Mouse (Mus musculus) hindbrain, embryonic 14.5 days (tissue): ENCODE data around the gene Shkbp1. TPM values are rescaled to one million over a fixed set of nuclear protein-coding genes. Genes with fewer than 3 reads are reported as not detected.

ENCODE experiments used
- ATAC-seq: fragments of 200-750 bp; cut with Nextera tagmentation; 2 replicates; pipeline ENCODE4 v1.8.0; 2017; ENCODE audit warnings: moderate number of reproducible peaks, mild to moderate bottlenecking, moderate TSS enrichment, moderate library complexity; ENCODE audit not compliant: low FRiP score
- DNase-seq: peaks from one replicate; pipeline ENCODE4 v3.0.0-alpha.2; 2015; ENCODE audit warnings: low spot score
- H3K27ac ChIP-seq: fragments of 300-500 bp; sonication (generic); 2 replicates; pipeline ENCODE4 v1.5.1; 2014; ENCODE audit warnings: mild to moderate bottlenecking, moderate library complexity
- H3K27me3 ChIP-seq: fragments of 300-500 bp; sonication (generic); 2 replicates; pipeline ENCODE4 v1.6.1; 2014; ENCODE audit warnings: mild to moderate bottlenecking, low read length, mixed read lengths; ENCODE audit not compliant: control insufficient read depth, insufficient read depth
- H3K36me3 ChIP-seq: fragments of 300-500 bp; sonication (generic); replicated peaks from 2 replicates; pipeline ENCODE4 v1.6.1; 2014; ENCODE audit not compliant: control insufficient read depth, insufficient read depth
- H3K4me1 ChIP-seq: fragments of 300-500 bp; sonication (generic); replicated peaks from 2 replicates; pipeline ENCODE4 v1.6.1; 2014; ENCODE audit warnings: antibody characterized with exemption, low read length, mixed read lengths; ENCODE audit not compliant: control insufficient read depth, insufficient read depth
- H3K4me2 ChIP-seq: fragments of 300-500 bp; sonication (generic); replicated peaks from 2 replicates; pipeline ENCODE4 v1.6.1; 2014; ENCODE audit warnings: mild to moderate bottlenecking, moderate library complexity
- H3K4me3 ChIP-seq: fragments of 300-500 bp; sonication (generic); replicated peaks from 2 replicates; pipeline ENCODE4 v1.5.1; 2014; ENCODE audit warnings: mild to moderate bottlenecking, low read length
- H3K9ac ChIP-seq: fragments of 300-500 bp; sonication (generic); 2 replicates; pipeline ENCODE4 v1.6.1; 2014
- H3K9me3 ChIP-seq: fragments of 300-500 bp; sonication (generic); 2 replicates; pipeline ENCODE4 v1.6.1; 2016; ENCODE audit warnings: low read length; ENCODE audit not compliant: control insufficient read depth
- WGBS: fragments of 180-500 bp; shearing (Covaris S2); extraction: QIAGEN DNeasy Blood & Tissue Kit; methylation state at CpG from one replicate; pipeline ENCODE4 v1.1.7; 2014; 5-methylcytosine and 5-hydroxymethylcytosine counted together
- polyA plus RNA-seq: library from polyadenylated mRNA; unstranded; fragments of >200 nt; fragmentation: Nextera tagmentation; extraction: Ambion mirVana; gene quantifications from 2 replicates; pipeline ENCODE4 v1.2.1, GENCODE M21; 2014

Shkbp1 gene
- polyA plus RNA-seq, 1 experiment from 2014 or later, result 34.6 TPM

DNA sequence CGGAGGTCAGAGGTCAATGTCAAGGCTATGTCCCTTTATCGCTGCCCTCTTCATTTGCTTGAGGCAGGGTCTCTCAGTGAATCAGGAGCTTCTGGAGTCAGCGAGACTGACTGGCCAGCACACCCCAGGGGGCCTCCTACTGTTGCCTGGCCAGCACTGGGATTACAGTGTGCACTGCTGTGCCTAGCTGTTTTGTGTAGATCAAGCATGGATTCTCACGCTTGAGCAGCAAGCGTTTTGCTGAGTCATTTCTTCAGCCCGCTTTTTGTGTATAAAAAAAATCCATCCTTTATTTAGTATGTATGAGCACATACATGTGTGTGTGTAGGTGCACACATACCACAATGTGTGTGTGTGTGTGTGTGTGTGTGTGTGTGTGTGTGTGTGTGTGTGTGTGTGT is 33.4 kb upstream of the Shkbp1 start:
- ATAC-seq, result no peak
- Histone ChIP-seq H3K9me3 (no peaks in the 10 kb centered on the region), H3K4me2 (no peak overlapping the region), H3K4me3 (no peak overlapping the region), H3K27ac (no peak overlapping the region), H3K27me3 (peaks cover 35% of the 10 kb centered on the region), H3K36me3 (peaks cover 10% of the 10 kb centered on the region; the same call in 1 of the 2 replicates), H3K9ac (no peak overlapping the region), H3K4me1 (no peaks in the 10 kb centered on the region)
- no peak for DNase-seq
- WGBS, result 62% methylated on average over 6 of the region's 6 CpGs

DNA sequence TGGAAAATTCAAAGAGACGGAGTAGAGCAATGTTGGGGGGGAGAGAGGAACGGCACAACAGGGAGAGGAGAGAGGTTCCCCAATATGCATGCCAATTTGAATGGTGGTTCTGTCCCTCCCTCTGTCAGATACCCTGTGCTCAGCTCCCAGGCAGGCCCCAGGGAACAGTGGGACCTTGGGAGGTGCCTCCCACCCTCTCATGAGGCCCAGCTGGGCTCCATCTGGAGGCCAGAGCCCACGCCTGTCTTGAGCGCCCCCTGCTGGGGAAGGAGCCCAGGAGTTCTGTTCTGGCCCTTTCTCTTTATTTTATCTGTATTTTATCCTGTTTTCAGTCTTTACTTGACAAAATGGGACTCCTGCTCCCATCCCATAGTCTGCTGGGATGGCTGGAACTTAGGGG is 28.9 kb upstream of the Shkbp1 start:
- no peaks in the 10 kb centered on the region for H3K9me3 ChIP-seq
- no peak overlapping the region for H3K9ac ChIP-seq
- no peak; the same call in 1 of the 2 replicates for ATAC-seq
- 39% methylated on average over 4 of the region's 4 CpGs for WGBS
- peaks cover 4% of the 10 kb centered on the region; the same call in 1 of the 2 replicates for H3K27me3 ChIP-seq
- no peaks in the 10 kb centered on the region for H3K4me1 ChIP-seq
- H3K27ac ChIP-seq, result no peak overlapping the region
- no peak overlapping the region for H3K4me3 ChIP-seq
- DNase-seq, result no peak
- no peaks in the 10 kb centered on the region for H3K36me3 ChIP-seq
- no peak overlapping the region for H3K4me2 ChIP-seq

DNA sequence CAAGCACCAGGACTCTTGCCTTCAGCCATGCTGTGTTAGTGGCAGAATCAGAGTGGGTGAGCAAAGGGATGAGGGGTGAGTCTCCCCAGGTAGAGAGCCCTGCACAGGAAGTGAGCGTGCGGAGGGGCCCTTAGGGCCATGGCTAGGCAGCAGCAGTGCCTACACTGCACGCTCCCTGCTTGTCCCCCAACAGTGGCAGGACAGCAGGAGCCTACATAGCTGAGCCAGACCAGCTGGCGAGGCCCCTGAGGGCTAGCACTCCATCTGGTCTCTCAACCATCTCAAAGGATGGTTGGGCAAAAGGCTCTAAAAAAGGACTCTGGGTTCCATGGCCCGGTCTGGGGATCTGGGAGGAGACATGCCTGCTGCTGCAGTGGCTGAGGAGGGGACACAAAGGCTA is 28.3 kb upstream of the Shkbp1 start:
- Histone ChIP-seq H3K4me1 (no peaks in the 10 kb centered on the region), H3K9ac (no peak overlapping the region), H3K4me3 (no peak overlapping the region), H3K9me3 (no peaks in the 10 kb centered on the region), H3K4me2 (no peak overlapping the region), H3K27me3 (peaks cover 4% of the 10 kb centered on the region; the same call in 1 of the 2 replicates), H3K36me3 (no peaks in the 10 kb centered on the region), H3K27ac (no peak overlapping the region)
- 63% methylated on average over 5 of the region's 5 CpGs for WGBS
- DNase-seq (no peak), ATAC-seq (no peak)

DNA sequence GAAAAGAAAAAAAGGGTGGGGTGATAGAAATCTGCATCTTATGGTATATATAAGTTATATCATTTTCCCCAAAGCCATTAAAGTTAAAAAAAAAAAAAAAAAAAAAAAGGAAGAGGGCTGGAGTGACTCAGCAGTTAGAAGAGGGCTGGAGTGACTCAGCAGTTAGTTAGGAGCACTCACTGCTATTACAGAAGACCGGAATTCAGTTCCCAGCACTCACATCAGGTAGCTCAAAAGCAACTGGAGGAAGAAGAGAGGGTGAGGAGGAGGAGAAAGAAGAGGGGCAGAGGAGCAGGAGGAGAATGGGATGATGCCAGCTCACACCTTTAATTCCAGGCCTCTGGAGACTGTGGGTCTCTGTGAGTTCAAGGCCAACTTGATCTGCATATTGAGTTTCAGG is 27.4 kb upstream of the Shkbp1 start:
- ATAC-seq (no peak), DNase-seq (no peak)
- Histone ChIP-seq H3K36me3 (no peaks in the 10 kb centered on the region), H3K27me3 (peaks cover 4% of the 10 kb centered on the region; the same call in 1 of the 2 replicates), H3K4me3 (no peak overlapping the region), H3K9me3 (no peaks in the 10 kb centered on the region), H3K4me2 (no peak overlapping the region), H3K4me1 (no peaks in the 10 kb centered on the region), H3K9ac (no peak overlapping the region), H3K27ac (no peak overlapping the region)
- WGBS, result 92% methylated on average over 1 of the region's 1 CpGs

DNA sequence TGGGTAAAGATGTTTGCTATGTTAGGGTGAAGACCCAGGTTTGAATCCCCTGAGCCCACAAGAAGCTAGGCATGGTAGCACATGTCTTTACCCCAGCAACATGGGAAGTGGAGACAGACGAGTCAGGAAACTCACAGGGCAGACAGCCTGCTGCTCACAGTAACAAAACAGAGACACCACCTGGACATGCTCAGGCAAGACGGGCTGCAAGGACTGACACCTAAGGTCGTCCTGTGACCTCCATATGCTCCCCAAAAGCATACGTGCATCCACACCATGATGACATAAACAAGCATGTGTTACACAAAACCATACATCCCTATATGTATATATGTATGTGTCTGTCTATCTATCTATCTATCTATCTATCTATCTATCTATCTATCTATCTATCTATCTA is 25.7 kb upstream of the Shkbp1 start:
- no peaks in the 10 kb centered on the region for H3K4me1 ChIP-seq
- H3K36me3 ChIP-seq, result no peaks in the 10 kb centered on the region
- WGBS, result 60% methylated on average over 4 of the region's 4 CpGs
- DNase-seq (no peak), ATAC-seq (no peak)
- H3K4me2 ChIP-seq, result no peak overlapping the region
- no peaks in the 10 kb centered on the region for H3K9me3 ChIP-seq
- H3K27me3 ChIP-seq, result peaks cover 18% of the 10 kb centered on the region
- H3K4me3 ChIP-seq, result no peak overlapping the region
- H3K9ac ChIP-seq, result no peak overlapping the region
- H3K27ac ChIP-seq, result no peak overlapping the region

DNA sequence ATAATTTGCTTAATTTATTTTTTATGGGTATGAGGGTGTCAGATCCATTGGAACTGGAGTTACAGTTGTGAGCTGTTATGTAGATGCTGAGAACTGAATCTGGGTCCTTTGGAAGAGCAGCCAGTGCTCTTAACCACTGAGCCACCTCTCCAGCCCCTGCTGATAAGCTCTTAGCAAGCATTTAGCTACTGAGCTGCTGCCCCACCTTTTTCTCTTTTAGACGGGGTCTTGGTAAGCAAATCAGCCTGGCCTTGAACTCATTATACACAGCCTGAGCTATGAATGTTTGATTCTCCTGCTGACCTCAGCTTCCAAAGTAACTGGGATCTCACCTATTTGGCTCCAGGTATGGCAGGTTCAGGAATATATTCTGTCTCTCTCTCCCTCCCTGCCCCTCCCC is 25.2 kb upstream of the Shkbp1 start:
- no peak overlapping the region for H3K4me2 ChIP-seq

DNA sequence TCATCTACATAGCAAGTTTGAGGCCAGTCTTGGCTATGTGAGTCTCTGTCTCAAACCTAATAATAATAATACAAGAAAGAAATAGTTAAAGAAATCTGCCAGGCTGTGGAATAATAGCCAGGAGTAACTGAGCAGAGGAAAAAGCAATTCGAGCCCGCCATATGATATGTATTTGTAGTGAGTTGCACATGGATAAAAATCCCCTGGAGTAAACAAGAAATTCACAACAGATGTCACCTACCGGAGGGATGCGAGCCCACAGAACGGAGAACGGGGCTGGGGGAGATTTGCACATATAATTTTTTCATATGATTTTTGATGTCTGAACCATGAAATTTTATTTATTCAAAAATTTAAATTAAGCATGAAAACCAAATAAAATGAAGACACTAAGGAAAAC is 24.0 kb upstream of the Shkbp1 start:
- Histone ChIP-seq H3K27me3 (peaks cover 33% of the 10 kb centered on the region), H3K4me3 (no peak overlapping the region), H3K4me2 (no peak overlapping the region), H3K9ac (no peak overlapping the region), H3K4me1 (no peaks in the 10 kb centered on the region), H3K9me3 (no peaks in the 10 kb centered on the region), H3K36me3 (no peaks in the 10 kb centered on the region), H3K27ac (no peak overlapping the region)
- DNase-seq, result no peak
- ATAC-seq, result no peak
- 59% methylated on average over 6 of the region's 6 CpGs for WGBS

More for the DNA sequence above, 25.2 kb upstream of the Shkbp1 start:
- no peak for DNase-seq
- Histone ChIP-seq H3K27me3 (peaks cover 23% of the 10 kb centered on the region), H3K27ac (no peak overlapping the region), H3K9ac (no peak overlapping the region), H3K9me3 (no peaks in the 10 kb centered on the region), H3K36me3 (no peaks in the 10 kb centered on the region), H3K4me3 (no peak overlapping the region), H3K4me1 (no peaks in the 10 kb centered on the region)
- ATAC-seq, result no peak
- 29% methylated on average over 1 of the region's 1 CpGs for WGBS

DNA sequence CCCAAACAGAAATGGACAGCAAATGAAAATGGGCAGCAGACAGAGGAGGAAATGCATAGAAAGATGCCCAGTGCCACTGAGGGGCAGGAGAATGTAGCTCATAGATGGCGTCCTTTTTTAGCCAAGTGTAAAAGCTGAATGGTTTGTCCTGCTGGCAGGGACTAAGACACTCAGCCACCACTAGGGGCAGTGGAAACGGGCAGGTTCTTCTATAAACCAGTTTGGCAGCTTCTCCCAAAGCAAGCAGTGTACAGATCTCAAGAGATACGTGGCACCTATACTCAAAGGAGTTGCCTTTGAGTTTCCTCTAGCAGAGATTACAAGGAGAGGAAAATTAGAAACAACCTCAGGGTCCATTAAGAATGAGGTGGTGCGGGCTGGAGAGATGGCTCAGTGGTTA is 22.6 kb upstream of the Shkbp1 start:
- no peaks in the 10 kb centered on the region for H3K4me1 ChIP-seq
- no peak overlapping the region for H3K9ac ChIP-seq
- DNase-seq, result peak; percentile 48
- no peak overlapping the region for H3K27ac ChIP-seq
- no peak overlapping the region for H3K4me2 ChIP-seq
- H3K4me3 ChIP-seq, result no peak overlapping the region
- WGBS, result 19% methylated on average over 4 of the region's 4 CpGs
- no peaks in the 10 kb centered on the region for H3K9me3 ChIP-seq
- peaks cover 46% of the 10 kb centered on the region for H3K27me3 ChIP-seq
- no peak for ATAC-seq
- no peaks in the 10 kb centered on the region for H3K36me3 ChIP-seq

DNA sequence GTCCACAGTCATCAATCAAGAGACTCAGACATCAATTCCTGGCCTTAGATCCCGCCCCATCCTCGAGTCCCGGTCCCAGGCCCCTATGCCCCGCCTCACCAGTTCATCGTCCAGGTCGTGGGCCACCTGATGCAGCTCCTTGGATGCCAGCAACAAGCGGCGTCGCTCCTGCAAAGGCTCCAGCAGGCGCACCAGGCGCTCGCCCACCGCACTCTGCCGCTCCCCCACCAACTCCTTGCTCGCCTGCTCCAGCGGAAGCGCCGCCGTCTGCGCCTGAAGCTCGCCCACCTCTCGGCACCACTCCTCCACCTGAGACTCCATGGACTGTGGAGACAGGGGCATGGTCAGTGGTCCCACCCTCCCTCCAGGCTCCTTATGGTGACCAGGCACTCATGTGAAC is 19.5 kb upstream of the Shkbp1 start:
- H3K4me2 ChIP-seq, result no peak overlapping the region
- H3K27me3 ChIP-seq, result peaks cover 74% of the 10 kb centered on the region
- no peak overlapping the region for H3K27ac ChIP-seq
- ATAC-seq, result no peak
- no peak overlapping the region for H3K4me3 ChIP-seq
- peaks cover 8% of the 10 kb centered on the region; the same call in 1 of the 2 replicates for H3K36me3 ChIP-seq
- H3K9ac ChIP-seq, result no peak overlapping the region
- H3K4me1 ChIP-seq, result no peaks in the 10 kb centered on the region
- no peaks in the 10 kb centered on the region for H3K9me3 ChIP-seq
- no peak for DNase-seq
- 3% methylated on average over 22 of the region's 22 CpGs for WGBS
